Comparison of ENCODE assay signal across 29 mouse cellular contexts in genomic region chr3:10075826-10076225, GRCm38 (mm10). TPM values are rescaled to one million over a fixed set of nuclear protein-coding genes. Genes with fewer than 3 reads are reported as not detected.
DNase-seq lines count a peak whose midpoint lies in the region; ATAC-seq and TF ChIP-seq lines count a peak whose summit lies in the region.
"Had no signal": no experiment of that assay in that cellular context is flagged by ENCODE, and none has a peak within 500 bp of the region (broad histone marks: within the 10 kb centered on the region; RNA-seq: fewer than 3 reads in every experiment).

No protein-coding gene starts in this region.

- H3K9ac ChIP-seq in liver, adult 2 months (ENCODE audit: low read depth, low read length), result no peak overlapping the region
- H3K9ac ChIP-seq in liver, embryonic 12.5 days, result no peak overlapping the region
- no peak overlapping the region for H3K9ac ChIP-seq in liver, postnatal 0 days (replicated peaks)
- H3K9ac ChIP-seq: embryonic facial prominence, embryonic 13.5 days; embryonic facial prominence, embryonic 15.5 days; forebrain, embryonic 12.5 days; forebrain, embryonic 15.5 days; forebrain, postnatal 0 days had no signal

- TF ChIP-seq POLR2A in liver, adult 2 months (IDR thresholded peaks at IDR 0.05; ENCODE audit: extremely low read depth, insufficient read depth, low read length), result no peak

- no peak for TF ChIP-seq CTCF in liver, adult 2 months (IDR thresholded peaks at IDR 0.05; ENCODE audit: low read depth, low read length)
- no peak for TF ChIP-seq CTCF in liver, postnatal 0 days (IDR thresholded peaks at IDR 0.05; ENCODE audit: low read depth)

- H3K4me2 ChIP-seq in liver, embryonic 12.5 days, result no peak overlapping the region
- H3K4me2 ChIP-seq in liver, postnatal 0 days (ENCODE audit: low read depth, low read length), result no peak overlapping the region
- H3K4me2 ChIP-seq: embryonic facial prominence, embryonic 13.5 days; embryonic facial prominence, embryonic 15.5 days; forebrain, embryonic 12.5 days; forebrain, embryonic 15.5 days had no signal

- H3K9me3 ChIP-seq in liver, embryonic 12.5 days (replicated peaks), result no peaks in the 10 kb centered on the region
- H3K9me3 ChIP-seq in liver, postnatal 0 days (ENCODE audit: low read length), result no peaks in the 10 kb centered on the region
- no peaks in the 10 kb centered on the region for H3K9me3 ChIP-seq in limb, embryonic 10.5 days (replicated peaks)
- H3K9me3 ChIP-seq: embryonic facial prominence, embryonic 13.5 days; embryonic facial prominence, embryonic 15.5 days; forebrain, embryonic 10.5 days; forebrain, embryonic 12.5 days; forebrain, embryonic 15.5 days; G1E had no signal

- no peaks in the 10 kb centered on the region for H3K27me3 ChIP-seq in liver, adult 2 months (ENCODE audit: control insufficient read depth, insufficient read depth, low read length)
- no peaks in the 10 kb centered on the region for H3K27me3 ChIP-seq in liver, embryonic 12.5 days (replicated peaks)
- no peaks in the 10 kb centered on the region for H3K27me3 ChIP-seq in liver, postnatal 0 days (ENCODE audit: insufficient read depth, low read length)
- H3K27me3 ChIP-seq in limb, embryonic 10.5 days (ENCODE audit: low read depth, poor library complexity, severe bottlenecking), result no peaks in the 10 kb centered on the region
- H3K27me3 ChIP-seq: CH12.LX; embryonic facial prominence, embryonic 13.5 days; embryonic facial prominence, embryonic 15.5 days; forebrain, embryonic 12.5 days; forebrain, embryonic 15.5 days had no signal

- H3K4me1 ChIP-seq in liver, adult 2 months (ENCODE audit: control insufficient read depth, insufficient read depth, low read length), result peaks cover 12% of the 10 kb centered on the region; the same call in 1 of the 2 replicates
- no peaks in the 10 kb centered on the region for H3K4me1 ChIP-seq in liver, embryonic 12.5 days
- peaks cover 6% of the 10 kb centered on the region for H3K4me1 ChIP-seq in liver, postnatal 0 days (ENCODE audit: insufficient read depth)
- H3K4me1 ChIP-seq in limb, embryonic 10.5 days, result no peaks in the 10 kb centered on the region
- H3K4me1 ChIP-seq: embryonic facial prominence, embryonic 13.5 days; embryonic facial prominence, embryonic 15.5 days; forebrain, embryonic 10.5 days; forebrain, embryonic 12.5 days; forebrain, embryonic 15.5 days had no signal

- peak; percentile 95 for DNase-seq in liver, adult 2 months (ENCODE audit: extremely low read depth, low read depth, low spot score)
- no peak for DNase-seq in liver, postnatal 0 days
- DNase-seq in liver, result no peak
- DNase-seq in adipocyte (ENCODE audit: low spot score), result peak; percentile 39
- no peak for DNase-seq in limb, embryonic 10.5 days (ENCODE audit: low spot score)
- DNase-seq: adrenal gland, adult 2 months; adrenal gland, postnatal 10 days; adrenal gland, postnatal 25 days; B cell, adult 2 months; cerebellum, adult 11 months; cerebellum, adult 18-20 months; cerebellum, adult 8-10 months; cerebellum, adult 9-11 months; cerebellum, postnatal 14 days; cerebellum, postnatal 36 days; embryo, embryonic 11 days; forebrain, postnatal 0 days had no signal

- no peak overlapping the region for H3K4me3 ChIP-seq in liver, adult 2 months (ENCODE audit: insufficient read depth, low read depth, low read length)
- H3K4me3 ChIP-seq in liver, embryonic 12.5 days, result no peak overlapping the region
- no peak overlapping the region for H3K4me3 ChIP-seq in liver, postnatal 0 days (ENCODE audit: low read depth, low read length)
- no peak overlapping the region for H3K4me3 ChIP-seq in limb, embryonic 10.5 days
- H3K4me3 ChIP-seq: embryonic facial prominence, embryonic 13.5 days; embryonic facial prominence, embryonic 15.5 days; erythroblast, embryonic 14.5 days; forebrain, embryonic 10.5 days; forebrain, embryonic 12.5 days; forebrain, embryonic 15.5 days had no signal

- H3K36me3 ChIP-seq in liver, adult 2 months (ENCODE audit: control insufficient read depth, insufficient read depth, low read length), result no peaks in the 10 kb centered on the region
- no peaks in the 10 kb centered on the region for H3K36me3 ChIP-seq in liver, embryonic 12.5 days
- no peaks in the 10 kb centered on the region for H3K36me3 ChIP-seq in liver, postnatal 0 days (replicated peaks; ENCODE audit: insufficient read depth, low read length)
- no peaks in the 10 kb centered on the region for H3K36me3 ChIP-seq in limb, embryonic 10.5 days
- H3K36me3 ChIP-seq: embryonic facial prominence, embryonic 13.5 days; embryonic facial prominence, embryonic 15.5 days; forebrain, embryonic 10.5 days; forebrain, embryonic 12.5 days; forebrain, embryonic 15.5 days; G1E had no signal

- peak overlapping the region; percentile 74 for H3K27ac ChIP-seq in liver, adult 2 months (replicated peaks; ENCODE audit: insufficient read depth, low read depth, low read length)
- no peak overlapping the region for H3K27ac ChIP-seq in liver, embryonic 12.5 days
- H3K27ac ChIP-seq in liver, postnatal 0 days (ENCODE audit: low read depth), result peak overlapping the region; percentile 34; the same call in 1 of the 2 replicates
- H3K27ac ChIP-seq in limb, embryonic 10.5 days, result no peak overlapping the region
- H3K27ac ChIP-seq: embryonic facial prominence, embryonic 13.5 days; embryonic facial prominence, embryonic 15.5 days; forebrain, embryonic 10.5 days; forebrain, embryonic 12.5 days; forebrain, embryonic 15.5 days had no signal

- H3K79me2 ChIP-seq in liver, adult 2 months (ENCODE audit: control insufficient read depth, insufficient read depth, low read length), result no peaks in the 10 kb centered on the region

- TF ChIP-seq EP300 in liver, postnatal 0 days (IDR thresholded peaks at IDR 0.05; ENCODE audit: low read depth), result no peak

- no peak for ATAC-seq in liver, embryonic 12.5 days
- peak; percentile 75 for ATAC-seq in liver, postnatal 0 days
- ATAC-seq: activated CD4-positive, CD25-positive, alpha-beta regulatory T cell, adult 4 months; CD4-positive, CD25-positive, alpha-beta regulatory T cell, adult 4 months; forebrain, embryonic 15.5 days; forebrain, postnatal 0 days; Patski had no signal

RNA-seq across cellular contexts. Expression of gene Gm9833, which starts 12.1 kb away (rescaled TPM):
- total RNA-seq in liver, adult 2 months (2014; rRNA removed), result 0.40 and 0.46 TPM in 2 replicates
- not detected in 2 replicates for polyA plus RNA-seq in liver, adult 2 months (2012; rRNA removed)
- 2.1 and 2.2 TPM in 2 replicates for polyA plus RNA-seq in liver, embryonic 12.5 days (2016; fragmentation: Nextera tagmentation; extraction: Ambion mirVana)
- 0.50 and 0.70 TPM in 2 replicates for polyA plus RNA-seq in liver, postnatal 0 days (2015; fragmentation: Nextera tagmentation; extraction: Ambion mirVana)
- polyA plus RNA-seq in limb, embryonic 10.5 days (2016; fragmentation: Nextera tagmentation; extraction: Ambion mirVana), result 3.5 and 4.5 TPM in 2 replicates
- total RNA-seq: CH12.LX had no signal
- polyA plus RNA-seq: adrenal gland, adult 2 months had no signal

Comparison
In these comparisons a context has a peak if more than half of its experiments do, and no peak if none do; other contexts are left out.
1. DNase-seq: peak in liver, adult 2 months (single experiment) and adipocyte (single experiment); none in liver, postnatal 0 days (single experiment), liver (single experiment) and limb, embryonic 10.5 days (single experiment).
2. H3K27ac ChIP-seq: peak in liver, adult 2 months (single experiment) and liver, postnatal 0 days (single experiment); none in liver, embryonic 12.5 days (single experiment) and limb, embryonic 10.5 days (single experiment).